Mouse (Mus musculus): ENCODE measurements at regions not wholly inside any gene's neighbourhood (a gene's known extent, or its start where the extent isn't known, plus 50 kb on each side); places are given as distances from the start of the nearest gene placed in this dataset.
"Not testable (repeated sequence)": the region's sequence is repeated elsewhere in the genome, so short reads cannot be mapped to it uniquely, and the experiment has no call there.

DNA sequence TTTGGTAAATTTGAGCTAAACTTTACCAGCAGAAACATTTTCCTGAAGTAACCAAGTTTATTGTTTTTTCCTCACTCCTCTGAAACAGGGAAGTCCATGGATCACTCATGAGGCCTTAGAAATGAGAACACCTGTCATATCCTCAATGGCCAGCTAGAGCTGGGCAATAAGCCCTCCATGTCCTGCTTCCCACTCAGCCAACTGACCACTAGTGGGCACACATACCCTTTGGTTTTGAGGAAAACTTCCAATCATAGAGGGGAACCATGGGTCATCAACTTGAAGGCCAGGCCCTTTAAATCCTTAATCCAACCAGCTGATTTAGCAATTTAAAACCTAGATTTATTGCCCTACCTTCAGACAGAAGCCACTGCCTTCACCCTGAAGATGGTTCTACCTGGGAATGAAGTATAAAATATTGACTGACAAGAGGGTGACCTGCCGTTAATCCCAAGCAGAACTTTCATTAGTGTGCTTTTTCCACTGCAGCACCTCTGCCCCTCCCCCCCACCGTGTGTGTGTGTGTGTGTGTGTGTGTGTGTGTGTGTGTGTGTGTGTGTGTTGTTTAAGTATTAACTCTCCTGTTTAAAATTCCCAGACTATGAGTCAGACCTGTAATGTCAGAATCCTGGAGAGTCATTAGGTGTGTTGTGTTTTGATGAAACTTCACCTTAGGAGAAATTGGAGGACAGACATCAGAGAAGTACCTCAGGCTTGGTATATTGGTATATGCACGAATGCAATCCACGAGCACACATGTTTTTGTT is 312.3 kb downstream of the Hdgfl1 start:
- no peak for DNase-seq (ENCODE audit: low spot score in 2 of 2)

DNA sequence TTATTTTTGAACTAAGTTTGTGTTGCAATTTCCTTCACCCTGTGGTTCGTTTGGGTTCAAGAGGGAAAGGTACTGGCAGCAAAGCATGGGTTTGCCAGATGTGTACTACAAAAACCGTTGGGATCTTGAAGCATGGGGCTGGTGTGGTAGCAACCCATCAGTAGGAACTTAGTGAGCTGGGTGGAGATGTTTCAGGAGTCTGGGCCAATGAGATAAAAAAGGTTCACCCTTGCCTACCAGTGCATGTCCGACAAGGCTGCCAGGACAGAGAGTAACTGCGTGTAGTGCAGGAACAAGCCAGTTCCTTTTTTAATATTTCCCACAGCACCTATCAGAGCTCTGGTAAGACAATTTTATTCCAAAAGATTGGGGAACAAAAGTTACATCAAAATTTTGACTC is 343.3 kb downstream of the Hdgfl1 start:
- DNase-seq (ENCODE audit: low spot score in 2 of 2) = no peak

DNA sequence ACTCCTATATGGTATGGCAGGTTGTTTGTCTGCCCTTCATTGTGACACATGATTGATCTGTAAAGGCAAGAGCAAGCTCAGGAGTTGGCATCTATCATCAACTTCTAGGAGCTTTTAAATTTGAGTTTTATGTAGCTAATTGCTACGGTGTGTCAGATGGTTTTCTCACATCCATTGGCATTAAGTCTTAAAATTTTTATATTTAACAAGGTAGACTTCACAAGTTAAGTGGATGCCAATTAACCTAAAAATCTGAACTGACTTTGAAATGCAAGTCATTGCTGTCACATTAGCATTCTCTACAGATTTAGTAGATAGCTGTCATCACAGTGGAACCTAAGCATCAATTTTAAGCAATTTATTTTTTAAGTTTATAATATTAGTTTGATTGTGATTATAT is 345.5 kb downstream of the Hdgfl1 start:
- DNase-seq (ENCODE audit: low spot score in 2 of 2) = no peak

DNA sequence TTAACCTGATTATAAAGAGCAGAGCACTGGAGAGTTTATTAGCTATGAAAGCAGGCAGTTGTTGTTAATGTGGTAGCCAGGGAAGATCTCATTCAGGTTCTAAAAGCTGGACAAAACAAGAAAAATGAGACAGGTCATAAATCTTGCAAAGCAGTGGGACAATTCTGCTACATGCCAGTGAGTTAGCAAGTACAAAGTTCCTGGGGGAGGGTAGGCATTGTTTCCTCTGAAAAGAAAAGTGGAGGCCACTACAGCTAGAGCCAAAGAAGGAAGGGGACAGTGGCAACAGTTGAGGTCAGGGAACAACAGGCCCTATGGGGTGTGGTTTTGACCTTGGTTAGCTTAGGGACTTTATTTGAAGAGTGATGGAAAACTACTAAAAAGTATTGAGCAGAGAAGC is 364.2 kb downstream of the Hdgfl1 start:
- no peak for DNase-seq (ENCODE audit: low spot score in 2 of 2)

DNA sequence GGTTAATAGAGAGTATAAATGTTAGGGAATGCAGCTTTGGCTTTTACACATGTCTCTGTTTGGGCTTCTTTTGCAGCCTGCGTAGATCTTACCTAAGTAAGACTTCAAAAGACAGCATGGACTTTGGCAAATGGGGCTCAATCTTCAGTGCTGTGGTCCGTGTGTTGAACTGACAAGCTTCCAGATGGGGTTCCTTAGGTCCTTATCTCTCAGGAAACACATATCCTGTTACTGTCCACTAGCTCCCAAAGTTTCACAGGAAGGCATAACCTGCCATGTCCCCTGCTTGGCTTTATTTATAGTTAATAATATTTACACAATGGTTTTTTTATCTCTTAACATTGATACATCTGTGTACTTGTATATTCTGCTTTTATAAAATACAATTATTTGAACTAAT is 365.3 kb downstream of the Hdgfl1 start:
- DNase-seq (ENCODE audit: low spot score in 2 of 2) = no peak

DNA sequence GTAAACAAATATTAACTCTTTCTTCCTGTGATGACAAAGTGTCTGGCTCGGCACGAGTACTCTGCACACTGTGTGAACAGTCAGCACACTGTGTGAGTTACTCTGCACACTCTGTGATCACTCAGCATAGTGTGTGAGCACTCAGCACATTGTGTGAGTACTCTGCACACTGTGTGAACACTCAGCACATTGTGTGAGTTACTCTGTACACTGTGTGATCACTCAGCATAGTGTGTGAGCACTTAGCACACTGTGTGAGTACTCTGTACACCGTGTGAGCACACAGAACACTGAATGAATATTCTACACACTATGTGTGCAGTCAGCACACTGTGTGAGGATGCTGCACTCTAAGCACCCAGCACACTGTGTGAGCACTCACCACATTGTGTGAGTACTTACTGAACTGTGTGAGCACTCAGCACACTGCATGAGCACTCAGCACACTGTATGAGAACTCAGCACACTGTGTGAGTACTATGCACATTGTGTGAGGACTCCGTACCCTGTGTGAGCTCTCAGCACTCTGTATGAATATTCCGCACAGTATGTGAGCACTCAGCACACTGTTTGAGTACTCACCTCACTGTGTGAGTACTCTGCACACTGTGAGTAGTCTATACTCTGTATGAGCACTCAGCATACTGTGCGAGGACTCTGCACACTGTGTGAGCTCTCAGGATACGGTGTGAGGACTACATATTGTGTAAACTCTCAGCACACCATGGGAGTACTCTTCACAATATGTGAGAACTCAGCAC is 381.9 kb downstream of the Hdgfl1 start:
- DNase-seq (ENCODE audit: low spot score in 2 of 2) = no peak

DNA sequence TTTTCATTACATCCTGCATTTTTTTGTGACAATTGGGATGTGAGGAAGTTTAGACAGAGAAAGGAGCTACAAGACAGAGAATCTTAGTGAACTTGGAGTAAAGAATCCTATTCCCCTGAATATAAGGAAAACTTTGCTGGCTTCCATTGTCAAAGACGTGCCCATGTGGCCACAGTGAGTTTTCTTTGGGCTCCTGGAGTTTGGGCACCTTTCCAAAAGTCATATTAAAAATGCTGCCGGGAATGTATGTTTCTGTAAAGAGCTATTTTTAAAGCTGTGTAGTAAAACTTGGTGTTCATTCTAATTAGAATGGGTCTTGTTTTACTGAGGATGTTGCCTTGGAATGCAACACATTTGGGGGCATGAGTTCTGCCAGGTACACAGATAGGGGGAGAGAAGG is 387.3 kb downstream of the Hdgfl1 start:
- no peak for DNase-seq (ENCODE audit: low spot score in 2 of 2)

DNA sequence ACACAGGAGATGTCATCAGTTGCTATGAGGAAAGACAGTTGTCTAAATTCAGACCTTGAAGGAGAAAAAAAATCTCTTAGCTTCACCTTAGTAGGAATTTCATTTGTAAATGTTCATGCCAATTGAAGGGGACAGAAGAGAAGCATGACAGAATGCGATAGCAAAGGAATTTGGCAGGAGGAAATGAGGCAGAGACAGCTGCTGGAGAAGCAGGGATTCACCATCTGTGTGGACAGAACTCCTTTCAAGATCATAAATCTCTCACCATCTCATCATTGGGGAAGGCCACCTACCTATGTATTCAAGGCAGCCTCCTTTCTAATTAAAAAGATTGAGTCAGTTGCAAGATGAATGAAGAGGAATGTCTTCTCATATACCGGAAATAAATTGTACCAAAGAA is 387.8 kb downstream of the Hdgfl1 start:
- DNase-seq (ENCODE audit: low spot score in 2 of 2) = peak in 1 of 2 experiments; percentile 5

DNA sequence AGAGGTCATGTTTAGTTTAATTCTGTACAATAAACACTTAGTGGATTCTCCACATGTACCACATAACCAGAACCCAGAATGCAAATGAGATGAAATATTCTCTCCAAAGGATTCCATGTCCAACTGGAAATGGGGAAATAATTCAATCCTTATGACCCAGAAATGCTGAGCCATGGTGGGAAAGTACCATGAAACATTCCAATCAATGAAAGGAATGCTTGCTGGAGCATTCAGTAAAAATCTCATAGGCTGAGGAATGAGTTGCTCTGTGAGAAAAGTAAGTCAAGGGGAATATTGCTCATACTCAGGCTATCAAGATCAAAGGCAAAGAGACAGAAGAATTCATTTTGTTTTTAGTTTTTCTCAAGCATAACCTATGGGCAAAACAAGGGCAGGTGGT is 394.4 kb downstream of the Hdgfl1 start:
- no peak for DNase-seq (ENCODE audit: low spot score in 2 of 2)

DNA sequence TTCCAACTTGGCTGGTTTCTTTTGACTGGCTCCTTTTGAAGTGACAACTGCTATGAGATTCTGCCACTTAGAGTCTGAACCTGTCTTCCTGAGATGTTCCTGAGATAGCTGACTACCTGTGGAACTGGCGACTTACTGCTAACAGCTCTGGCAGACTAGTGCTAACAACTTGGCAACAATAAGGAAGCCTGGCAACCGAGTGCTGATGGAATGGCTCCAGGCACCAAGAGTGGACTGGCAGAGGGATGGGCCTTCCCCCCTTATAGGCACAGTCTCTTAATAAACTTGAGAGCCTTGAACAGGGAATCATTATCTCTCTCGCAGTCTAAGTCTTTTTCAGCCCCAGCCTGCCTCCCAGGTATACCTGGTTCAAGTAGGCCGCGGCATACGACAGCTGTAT is 404.1 kb downstream of the Hdgfl1 start:
- not testable (repeated sequence) for DNase-seq (ENCODE audit: low spot score in 2 of 2)

DNA sequence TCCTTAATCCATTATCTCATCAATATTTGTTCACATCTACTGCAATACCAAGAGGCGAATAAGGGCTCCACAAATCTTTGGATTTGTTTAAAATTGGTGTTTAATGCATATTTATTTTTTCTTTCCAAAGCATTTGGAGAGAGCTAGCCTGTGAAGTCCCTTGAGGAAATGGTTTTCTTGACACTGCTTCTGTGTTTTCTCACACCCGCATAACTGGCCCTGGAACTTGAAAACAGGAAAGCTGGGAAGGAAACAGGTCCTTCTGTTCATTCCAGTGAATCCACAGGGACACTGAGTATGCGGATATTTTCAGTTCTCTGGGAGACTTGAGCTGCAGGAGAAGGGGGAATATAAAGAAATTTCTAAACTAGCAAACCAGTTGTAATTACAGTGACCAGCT is 413.6 kb downstream of the Hdgfl1 start:
- DNase-seq (ENCODE audit: low spot score in 2 of 2) = no peak

DNA sequence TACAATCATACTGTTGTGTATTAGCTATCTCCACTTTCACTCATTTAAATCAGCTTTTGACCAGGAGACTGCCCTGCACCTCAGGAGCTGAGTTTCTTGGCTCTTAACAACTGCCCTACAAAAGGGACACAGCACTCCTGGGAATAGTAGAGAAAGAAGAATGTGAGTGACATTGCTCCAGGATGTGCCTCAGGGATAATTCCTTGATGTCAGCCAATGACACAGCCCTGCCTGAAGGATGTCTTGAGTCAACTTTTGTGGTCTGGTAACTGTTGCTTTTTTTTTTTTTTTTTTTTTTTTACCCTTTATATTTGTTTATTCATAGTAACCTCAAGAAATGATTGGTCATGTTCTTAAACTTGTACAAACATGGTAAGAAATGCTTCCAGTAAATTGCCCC is 415.5 kb downstream of the Hdgfl1 start:
- no peak for DNase-seq (ENCODE audit: low spot score in 2 of 2)

DNA sequence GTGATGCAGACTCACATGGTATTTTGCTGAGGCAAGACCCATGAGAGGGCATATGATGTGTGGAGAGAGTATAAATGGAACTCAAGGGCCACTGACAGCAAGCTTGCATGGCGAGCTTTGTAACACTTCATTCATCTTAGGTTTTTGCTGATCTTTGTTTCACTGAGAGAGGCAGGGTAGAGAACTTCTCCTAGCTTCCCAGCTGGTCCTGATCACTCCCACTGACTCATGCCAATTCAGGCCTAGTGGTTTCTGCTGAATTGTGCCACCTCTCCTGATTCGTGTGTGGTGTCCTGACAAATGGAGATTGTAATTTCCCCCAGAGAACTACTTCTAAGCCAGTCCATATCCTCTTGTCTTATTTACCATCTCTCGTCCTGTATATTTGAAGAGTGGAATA is 419.5 kb downstream of the Hdgfl1 start:
- DNase-seq (ENCODE audit: low spot score in 2 of 2) = no peak

DNA sequence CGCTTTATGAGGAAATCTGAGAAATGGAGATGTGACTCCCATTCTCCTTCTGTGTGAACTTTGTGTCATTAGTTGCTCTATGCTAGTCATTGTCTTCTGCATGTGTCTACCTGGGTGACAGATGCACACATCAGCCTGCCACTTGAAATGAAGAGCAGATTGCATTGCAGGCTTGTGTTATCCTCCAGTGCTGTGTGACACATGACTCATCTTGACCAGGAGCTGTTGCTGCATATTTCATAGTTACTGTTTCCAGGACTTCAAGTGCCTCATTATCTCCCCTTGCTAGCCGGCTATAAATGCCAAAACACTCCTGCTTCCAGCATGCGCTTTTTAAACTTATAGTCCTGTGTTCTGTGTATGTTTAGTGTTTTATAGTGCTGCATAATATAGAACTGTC is 431.2 kb downstream of the Hdgfl1 start:
- DNase-seq (ENCODE audit: low spot score in 2 of 2) = no peak

DNA sequence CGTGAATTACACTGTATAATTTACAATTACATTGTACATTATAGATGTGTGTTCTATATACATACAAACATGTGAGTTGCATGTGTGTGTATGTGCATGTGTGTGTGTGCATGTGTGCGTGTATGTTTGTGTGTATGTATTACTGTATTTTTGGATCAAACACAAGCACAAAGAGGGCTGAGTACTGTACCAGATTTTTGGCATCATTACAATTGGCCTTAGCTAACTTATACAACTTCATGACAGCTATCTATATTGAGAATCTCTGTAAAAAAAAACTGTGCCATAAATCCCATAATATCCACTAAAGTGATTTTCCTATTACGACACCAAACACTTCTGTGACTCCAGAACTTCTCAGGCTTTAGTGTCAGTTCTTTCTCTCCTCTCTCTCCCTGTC is 444.9 kb downstream of the Hdgfl1 start:
- no peak for DNase-seq (ENCODE audit: low spot score in 2 of 2)

DNA sequence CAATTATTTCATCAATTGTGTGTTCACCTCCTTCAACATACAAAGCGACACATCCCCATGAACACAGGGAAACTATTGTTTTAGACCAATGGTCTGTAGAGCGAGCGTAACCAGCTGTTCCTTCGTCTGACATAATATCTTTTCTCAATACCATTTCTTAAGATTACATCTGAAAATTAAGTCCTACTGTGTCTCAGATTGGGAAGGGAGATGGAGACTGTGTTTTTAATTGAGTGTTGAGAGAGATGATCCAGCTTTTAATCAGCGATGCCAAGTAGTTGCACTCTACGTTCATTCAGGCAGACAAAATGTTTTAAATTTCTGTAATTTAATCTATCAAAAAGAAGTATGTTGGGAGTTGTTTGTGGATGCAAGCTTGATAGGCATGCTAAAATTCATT is 445.3 kb downstream of the Hdgfl1 start:
- DNase-seq (ENCODE audit: low spot score in 2 of 2) = no peak

DNA sequence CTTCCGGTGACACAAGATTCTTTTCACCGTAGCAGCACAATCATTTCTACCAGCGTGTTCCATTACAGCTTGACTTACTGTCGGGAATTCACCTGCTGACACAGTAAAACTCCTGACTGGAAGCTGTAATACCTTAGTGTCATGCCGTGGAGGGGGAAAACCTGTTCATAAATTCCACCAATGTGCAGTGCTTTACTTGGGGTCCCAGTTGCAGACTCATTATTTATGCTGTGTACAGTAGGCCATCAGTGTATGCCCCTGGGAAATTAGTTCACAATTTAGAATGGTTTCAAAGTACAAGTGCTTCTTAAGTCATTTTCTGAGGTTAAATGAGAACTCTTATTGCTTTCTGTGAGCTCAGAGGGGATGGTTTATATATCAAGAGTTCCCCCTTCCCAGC is 451.4 kb downstream of the Hdgfl1 start:
- no peak for DNase-seq (ENCODE audit: low spot score in 2 of 2)

DNA sequence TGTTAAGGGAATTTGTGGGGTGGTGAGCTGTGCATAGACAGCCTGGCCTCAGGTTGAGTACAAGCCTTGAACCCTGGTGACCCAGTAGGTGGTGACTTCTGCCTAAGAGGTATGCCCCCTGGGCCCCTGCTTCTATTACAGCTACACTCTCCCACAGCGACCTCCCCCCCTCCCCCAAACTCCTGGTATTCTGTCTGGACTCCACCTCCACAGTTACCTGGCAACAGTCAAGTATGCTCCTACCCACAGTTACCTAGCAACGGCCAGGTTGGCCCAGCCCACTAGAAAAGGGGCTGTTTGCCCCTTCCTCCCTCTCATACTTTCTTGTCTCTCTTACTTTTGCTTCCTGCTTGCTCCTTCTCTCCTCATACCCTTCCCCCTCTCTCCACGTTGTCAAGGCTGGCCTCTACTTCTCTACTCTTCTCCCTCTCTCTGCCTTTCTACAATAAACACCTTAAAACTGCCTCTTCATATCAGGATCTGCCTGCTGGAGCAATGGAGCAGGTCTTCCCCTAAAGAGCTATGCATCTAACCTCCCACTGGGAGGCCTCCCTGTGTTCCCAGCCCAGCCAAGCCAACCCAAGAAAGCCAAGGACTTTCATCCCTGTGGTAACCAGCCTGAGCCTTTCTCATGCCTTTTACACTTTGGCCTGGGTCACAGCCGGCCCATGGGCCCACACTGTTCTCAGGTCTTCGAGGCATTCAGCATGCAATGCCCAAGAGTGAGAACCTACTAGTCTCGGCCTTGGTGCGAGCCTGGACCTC is 457.5 kb downstream of the Hdgfl1 start:
- DNase-seq (ENCODE audit: low spot score in 2 of 2) = no peak

DNA sequence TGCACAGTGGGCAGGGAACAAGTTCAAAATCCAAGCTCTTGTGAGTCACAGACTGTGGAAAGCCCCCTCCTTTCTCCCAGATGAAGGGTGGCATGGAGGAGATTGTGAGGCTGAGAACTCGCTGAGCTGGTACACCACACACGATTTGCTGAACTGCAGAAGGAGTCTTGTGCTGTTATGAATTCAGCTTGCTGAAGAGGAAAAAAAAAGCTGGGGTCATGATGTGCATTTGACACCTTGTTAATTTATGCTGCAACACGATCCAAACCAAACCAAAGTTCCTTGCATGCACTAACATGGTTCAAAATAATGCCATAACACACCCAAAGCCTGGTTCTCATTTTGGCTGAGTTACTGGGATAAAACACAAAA is 485.9 kb downstream of the Hdgfl1 start:
- DNase-seq (ENCODE audit: low spot score in 2 of 2) = no peak

DNA sequence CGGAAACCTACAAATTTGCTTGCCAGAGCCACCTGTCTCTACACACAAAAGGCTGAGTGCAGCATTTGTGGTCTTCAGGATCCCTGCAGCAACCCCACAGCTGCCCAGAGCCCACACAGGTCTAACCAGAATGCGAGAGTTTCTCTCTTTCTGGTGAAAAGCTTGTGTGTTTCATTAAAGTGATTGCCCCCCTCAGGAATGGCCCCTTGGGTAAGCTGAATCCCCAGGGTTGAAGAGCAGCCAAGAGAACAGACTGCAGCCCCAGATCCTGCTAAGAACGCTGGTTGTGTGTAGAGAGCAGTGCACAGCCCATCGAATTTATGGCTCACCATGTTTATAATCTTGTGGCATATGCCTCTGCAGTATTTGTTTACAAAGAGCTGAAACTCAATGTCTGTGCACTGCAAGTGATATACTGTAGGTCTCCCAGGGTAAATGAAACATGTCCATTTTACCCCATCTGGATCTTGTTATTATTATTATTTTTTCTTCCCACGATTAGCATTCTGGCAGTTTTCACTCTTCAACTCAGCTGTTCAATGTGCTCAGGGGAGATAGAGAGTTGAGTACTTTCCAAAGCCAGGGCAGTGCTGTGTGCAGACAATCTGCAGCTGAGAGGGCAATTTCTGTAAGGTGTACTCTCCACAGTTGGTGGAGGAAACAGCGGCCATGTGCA is 486.4 kb downstream of the Hdgfl1 start:
- DNase-seq (ENCODE audit: low spot score in 2 of 2) = no peak

DNA sequence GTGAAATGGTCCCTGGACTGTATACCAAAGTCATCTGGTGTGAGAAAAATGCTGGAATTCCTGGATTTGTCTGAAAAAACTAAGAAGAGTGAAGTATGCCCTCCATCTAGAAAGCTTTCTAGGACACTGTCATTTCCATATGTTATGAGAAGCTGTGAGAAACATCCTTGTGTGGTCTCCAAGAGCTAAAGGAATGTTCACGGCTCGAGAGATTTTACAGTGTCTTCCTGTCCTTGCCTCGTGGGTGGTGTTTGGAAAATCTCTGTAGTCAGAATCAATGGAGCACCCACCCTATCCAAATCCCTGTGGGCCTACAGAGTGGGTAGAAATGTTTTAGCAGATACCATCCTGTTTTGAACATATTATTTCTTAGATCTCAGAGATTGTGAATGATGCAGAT is 487.7 kb downstream of the Hdgfl1 start:
- DNase-seq (ENCODE audit: low spot score in 2 of 2) = no peak

DNA sequence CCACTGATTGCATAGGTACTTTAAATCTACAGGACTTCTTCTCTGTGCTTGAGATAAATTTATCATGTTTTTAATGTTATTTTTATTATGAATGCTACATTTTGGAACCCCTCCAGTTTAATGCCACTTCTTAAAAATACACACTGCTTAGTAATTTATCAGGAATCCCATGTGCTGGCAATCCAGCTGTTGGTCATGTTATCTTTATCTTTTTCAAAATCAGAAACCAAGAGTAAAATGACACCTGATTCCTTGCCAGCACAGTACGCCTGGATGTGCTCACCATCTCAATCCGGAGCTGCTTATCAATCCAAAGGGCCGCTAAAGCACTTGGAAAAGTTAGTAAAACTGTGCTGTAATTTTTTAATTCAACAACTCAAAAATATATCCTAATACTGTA is 497.1 kb downstream of the Hdgfl1 start:
- DNase-seq (ENCODE audit: low spot score in 2 of 2) = no peak
